Mouse (Mus musculus) Patski (cell line): ENCODE data around the gene Cd209g. TPM values are rescaled to one million over a fixed set of nuclear protein-coding genes. Genes with fewer than 3 reads are reported as not detected.

Experiments
- ATAC-seq: fragments of 100-300 bp; one replicate; pipeline ENCODE4 v1.8.0; 2021
- CTCF ChIA-PET: fragments of 350-600 bp; sonication (Branson Sonifier 250); formaldehyde crosslinking; loops from one replicate; lab custom pipeline; 2022; ENCODE audit warnings: inconsistent platforms; lab: Charles Lee
- POLR2A ChIA-PET: fragments of 350-600 bp; sonication (Branson Sonifier 250); formaldehyde crosslinking; loops from one replicate; lab custom pipeline; 2022; ENCODE audit warnings: antibody characterized with exemption, inconsistent platforms; lab: Charles Lee
- DNase-seq: peaks from one replicate; pipeline ENCODE4 v3.0.0-alpha.2; 2011; ENCODE audit warnings: low read depth, low spot score
- H3K27me3 ChIP-seq: fragments of 371-371 bp; one replicate; pipeline ENCODE4 v1.5.1; 2021
- CTCF ChIP-seq: fragments of 100-300 bp; IDR thresholded peaks from one replicate; pipeline ENCODE4 v1.5.1; 2021
- in situ Hi-C: fragments of 300-500 bp; cut with MboI; formaldehyde crosslinking; loops from 3 replicates; pipeline ENCODE4 v1.11.1; 2018; ENCODE audit warnings: low pct_unique_long_range_greater_than_20kb, mixed read lengths
- polyA plus RNA-seq: library from polyadenylated mRNA; unstranded; gene quantifications from one replicate; pipeline ENCODE4 v1.2.3, GENCODE M21; 2021

The Cd209g gene
- polyA plus RNA-seq, 1 experiment from 2014 or later = not detected

- in situ Hi-C loops = no loop called here
- ATAC-seq = peak; percentile 99
- H3K27me3 ChIP-seq = no peaks in the 10 kb centered on the region
- TF ChIP-seq CTCF = no peak
- peak; percentile 99 for DNase-seq
- CTCF ChIA-PET = interaction anchor here (0.6 kb wide), 1 partner anchor 99 kb away, joined by 3 read pairs; no protein-coding TSS in a partner anchor
- POLR2A ChIA-PET = interaction anchor here (0.6 kb wide), 1 partner anchor 114 kb away, joined by 3 read pairs; no protein-coding TSS in a partner anchor
Observed at GRCm38 (mm10) chr8:4165852-4166751, 32.2 kb downstream of the Cd209g start, which contains the start of gene Evi5l. Evi5l (plus strand) TSS chr8:4166567.

- DNase-seq (no peak), ATAC-seq (no peak)
Observed at GRCm38 (mm10) chr8:4166881-4167525, 33.1 kb downstream of the Cd209g start.

GRCm38 (mm10) chr8:4167918-4168317, 34.0 kb downstream of the Cd209g start:
- ATAC-seq (no peak), DNase-seq (no peak)
- in situ Hi-C loops = no loop called here
- H3K27me3 ChIP-seq = no peaks in the 10 kb centered on the region
- CTCF ChIA-PET = interaction anchor here (0.6 kb wide), 1 partner anchor 23 kb away, joined by 3 read pairs; no protein-coding TSS in a partner anchor
- TF ChIP-seq CTCF = no peak
- POLR2A ChIA-PET = no interaction called here

More at GRCm38 (mm10) chr8:4166881-4167525, 33.1 kb downstream of the Cd209g start:
- in situ Hi-C loops = no loop called here
- TF ChIP-seq CTCF = no peak
- ChIA-PET CTCF (no interaction called here), POLR2A (no interaction called here)
- no peaks in the 10 kb centered on the region for H3K27me3 ChIP-seq

GRCm38 (mm10) chr8:4172486-4172885, 38.6 kb downstream of the Cd209g start:
- ATAC-seq (no peak), DNase-seq (no peak)
- in situ Hi-C loops = no loop called here
- TF ChIP-seq CTCF = no peak
- POLR2A ChIA-PET = no interaction called here
- CTCF ChIA-PET = no interaction called here
- H3K27me3 ChIP-seq = no peaks in the 10 kb centered on the region

- no peak for TF ChIP-seq CTCF
- POLR2A ChIA-PET = no interaction called here
- no peak for ATAC-seq
- H3K27me3 ChIP-seq = no peaks in the 10 kb centered on the region
- DNase-seq = no peak
- in situ Hi-C loops = no loop called here
- CTCF ChIA-PET = no interaction called here
Observed at GRCm38 (mm10) chr8:4174018-4174417, 40.1 kb downstream of the Cd209g start.

- POLR2A ChIA-PET = interaction anchor here (0.7 kb wide), 1 partner anchor 20 kb away, joined by 4 read pairs; no protein-coding TSS in a partner anchor
- ATAC-seq (no peak), DNase-seq (no peak)
- H3K27me3 ChIP-seq = no peaks in the 10 kb centered on the region
- in situ Hi-C loops = no loop called here
- CTCF ChIA-PET = interaction anchor here (1.1 to 2.6 kb wide), 2 partner anchors 10 to 70 kb away, joined by 3 to 12 read pairs; no protein-coding TSS in a partner anchor
- TF ChIP-seq CTCF = no peak
Observed at GRCm38 (mm10) chr8:4183409-4183808, 49.5 kb downstream of the Cd209g start.

GRCm38 (mm10) chr8:4186151-4186550, 52.3 kb downstream of the Cd209g start:
- DNase-seq (no peak), ATAC-seq (no peak)
- ChIA-PET CTCF (no interaction called here), POLR2A (no interaction called here)
- no peaks in the 10 kb centered on the region for H3K27me3 ChIP-seq
- in situ Hi-C loops = no loop called here
- TF ChIP-seq CTCF = no peak

Other genes with a start within 250 kb of the Cd209g start
- not detected for gene Cd209b, start 207.3 kb upstream of the Cd209g start, polyA plus RNA-seq
- not detected for gene Cd209c, start 179.4 kb upstream of the Cd209g start, polyA plus RNA-seq
- gene Cd209f, start 28.3 kb upstream of the Cd209g start, polyA plus RNA-seq = not detected
- gene Evi5l, start 32.5 kb downstream of the Cd209g start, polyA plus RNA-seq = 27.6 TPM
- 0.12 TPM for gene Prr36, start 83.4 kb downstream of the Cd209g start, polyA plus RNA-seq
- gene Lrrc8e, start 92.7 kb downstream of the Cd209g start, polyA plus RNA-seq = 2.4 TPM
- gene Map2k7, start 104.6 kb downstream of the Cd209g start, polyA plus RNA-seq = 63.2 TPM
- gene Gm49320, start 104.8 kb downstream of the Cd209g start, polyA plus RNA-seq = not detected
- 4.6 TPM for gene Tgfbr3l, start 114.1 kb downstream of the Cd209g start, polyA plus RNA-seq
- 42.7 TPM for gene Snapc2, start 119.0 kb downstream of the Cd209g start, polyA plus RNA-seq
- gene Ctxn1, start 125.2 kb downstream of the Cd209g start, polyA plus RNA-seq = 81.0 TPM
- 86.6 TPM for gene Timm44, start 141.8 kb downstream of the Cd209g start, polyA plus RNA-seq
- 5.6 TPM for gene Ccl25, start 191.1 kb downstream of the Cd209g start, polyA plus RNA-seq
- gene Elavl1, start 191.3 kb downstream of the Cd209g start, polyA plus RNA-seq = 66.1 TPM